Mouse (Mus musculus): ENCODE measurements around the gene Marveld2. TPM values are rescaled to one million over a fixed set of nuclear protein-coding genes. Genes with fewer than 3 reads are reported as not detected.

The Marveld2 gene
- polyA plus RNA-seq, 1 experiment from 2014 or later = 0.14 TPM

DNA sequence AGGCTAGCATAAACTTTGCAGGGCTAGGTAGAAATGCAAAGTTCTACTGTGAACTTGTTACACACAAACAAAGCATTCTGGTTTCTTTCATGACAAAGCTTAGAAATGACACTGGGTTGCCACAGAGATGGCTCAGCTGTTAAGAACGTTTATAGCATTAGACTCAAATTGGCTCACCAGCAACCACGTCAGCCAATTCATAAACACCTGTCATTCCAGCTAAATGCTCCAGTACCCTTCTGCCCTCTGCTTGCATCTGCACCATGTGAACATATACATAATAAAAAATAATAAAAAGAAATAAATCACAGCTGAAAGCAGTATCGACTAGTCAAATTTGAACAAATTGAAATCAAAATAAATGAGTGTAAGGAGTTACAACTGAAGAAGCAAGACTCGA, 5.5 kb upstream of the Marveld2 start:
- DNase-seq (ENCODE audit: low read depth, low spot score) (no peak), ATAC-seq (no peak)
- in situ Hi-C loops (cut with MboI; ENCODE audit: low pct_unique_long_range_greater_than_20kb) = no loop called here
- no peaks in the 10 kb centered on the region for H3K27me3 ChIP-seq
- no peak for TF ChIP-seq CTCF (IDR thresholded peaks at IDR 0.05)
- ChIA-PET POLR2A (no interaction called here), CTCF (no interaction called here)

DNA sequence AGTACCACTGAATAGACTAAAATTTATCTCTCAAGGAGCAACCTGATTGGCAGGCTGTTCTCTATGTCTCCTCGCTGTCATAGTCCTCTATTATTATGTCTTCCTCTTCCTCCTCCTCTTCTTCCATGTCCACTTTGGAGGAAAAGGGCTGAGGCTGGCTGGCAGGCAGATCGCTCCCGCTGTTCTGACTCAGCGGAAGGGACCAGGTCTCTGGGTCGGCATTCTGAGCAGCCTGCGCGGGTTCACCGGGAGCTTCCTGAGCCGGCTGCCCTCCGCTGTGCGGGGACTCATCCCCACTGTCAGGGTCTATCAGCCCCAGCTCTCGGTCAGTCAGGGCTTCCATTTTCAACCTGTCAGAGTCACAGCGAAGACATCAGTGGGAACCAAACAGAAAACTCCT, 812 bp upstream of the Marveld2 start:
- no peaks in the 10 kb centered on the region for H3K27me3 ChIP-seq
- DNase-seq (ENCODE audit: low read depth, low spot score) (no peak), ATAC-seq (no peak)
- TF ChIP-seq CTCF (IDR thresholded peaks at IDR 0.05) = no peak
- in situ Hi-C loops (cut with MboI; ENCODE audit: low pct_unique_long_range_greater_than_20kb) = no loop called here
- ChIA-PET POLR2A (no interaction called here), CTCF (no interaction called here)

GRCm38 (mm10) chr13:100612903-100613302, 3.9 kb downstream of the Marveld2 start:
- CTCF ChIA-PET = no interaction called here
- DNase-seq (ENCODE audit: low read depth, low spot score) = no peak
- ATAC-seq = no peak
- no peaks in the 10 kb centered on the region for H3K27me3 ChIP-seq
- peak; percentile 60 for TF ChIP-seq CTCF (IDR thresholded peaks at IDR 0.05)
- POLR2A ChIA-PET = no interaction called here
- in situ Hi-C loops (cut with MboI; ENCODE audit: low pct_unique_long_range_greater_than_20kb) = loop anchor here (5.0 kb wide), 1 partner anchor 121 kb away; the partner anchor contains the start of gene Gtf2h2

- no peak for TF ChIP-seq CTCF (IDR thresholded peaks at IDR 0.05)
- ChIA-PET POLR2A (no interaction called here), CTCF (no interaction called here)
- in situ Hi-C loops (cut with MboI; ENCODE audit: low pct_unique_long_range_greater_than_20kb) = loop anchor here (5.0 kb wide), 1 partner anchor 120 kb away; the partner anchor contains the start of gene Gtf2h2
- H3K27me3 ChIP-seq = no peaks in the 10 kb centered on the region
- DNase-seq (ENCODE audit: low read depth, low spot score) = no peak
- ATAC-seq = no peak
Measured at GRCm38 (mm10) chr13:100612251-100612650, 4.5 kb downstream of the Marveld2 start.

GRCm38 (mm10) chr13:100611266-100611665, 5.5 kb downstream of the Marveld2 start:
- no peak for TF ChIP-seq CTCF (IDR thresholded peaks at IDR 0.05)
- ChIA-PET CTCF (interaction anchor here (1.2 kb wide), 1 partner anchor 13 kb away, joined by 3 read pairs; no protein-coding TSS in a partner anchor), POLR2A (no interaction called here)

GRCm38 (mm10) chr13:100607756-100608155, 9.0 kb downstream of the Marveld2 start:
- TF ChIP-seq CTCF (IDR thresholded peaks at IDR 0.05) = peak; percentile 57
- no peaks in the 10 kb centered on the region for H3K27me3 ChIP-seq
- ChIA-PET POLR2A (no interaction called here), CTCF (no interaction called here)
- DNase-seq (ENCODE audit: low read depth, low spot score) (no peak), ATAC-seq (no peak)
- in situ Hi-C loops (cut with MboI; ENCODE audit: low pct_unique_long_range_greater_than_20kb) = no loop called here

More at GRCm38 (mm10) chr13:100611266-100611665, 5.5 kb downstream of the Marveld2 start:
- ATAC-seq (no peak), DNase-seq (ENCODE audit: low read depth, low spot score) (no peak)
- H3K27me3 ChIP-seq = no peaks in the 10 kb centered on the region
- in situ Hi-C loops (cut with MboI; ENCODE audit: low pct_unique_long_range_greater_than_20kb) = loop anchor here (5.0 kb wide), 1 partner anchor 119 kb away; the partner anchor contains the start of gene Gtf2h2

DNA sequence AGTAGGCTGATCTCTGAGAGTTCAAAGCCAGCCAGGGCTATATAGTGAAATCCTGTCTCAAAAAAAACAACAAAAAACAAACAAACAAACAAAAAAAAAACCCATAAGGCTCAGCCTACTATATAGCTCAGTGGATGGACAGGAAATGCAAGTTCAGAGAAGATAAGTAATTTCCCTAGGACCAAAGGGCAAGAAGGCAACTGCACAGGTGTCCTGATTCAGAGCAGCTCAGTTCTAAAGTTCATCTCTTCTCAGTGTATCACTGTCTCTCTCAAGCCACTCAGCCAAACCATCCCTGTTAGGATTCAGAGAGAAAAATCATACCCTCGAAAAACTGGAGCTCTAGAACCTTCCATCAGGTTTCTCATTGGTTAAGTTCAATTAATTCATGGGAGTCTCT, 10.9 kb downstream of the Marveld2 start:
- ChIA-PET CTCF (interaction anchor here (0.9 kb wide), 1 partner anchor 113 kb away, joined by 3 read pairs; the partner anchor contains the start of gene Gtf2h2), POLR2A (no interaction called here)
- no peaks in the 10 kb centered on the region for H3K27me3 ChIP-seq
- no peak for TF ChIP-seq CTCF (IDR thresholded peaks at IDR 0.05)
- in situ Hi-C loops (cut with MboI; ENCODE audit: low pct_unique_long_range_greater_than_20kb) = no loop called here
- no peak for ATAC-seq
- no peak for DNase-seq (ENCODE audit: low read depth, low spot score)

GRCm38 (mm10) chr13:100603738-100604095, 13.1 kb downstream of the Marveld2 start:
- no peak for DNase-seq (ENCODE audit: low read depth, low spot score)
- POLR2A ChIA-PET = no interaction called here
- no peak for TF ChIP-seq CTCF (IDR thresholded peaks at IDR 0.05)
- no peak for ATAC-seq
- in situ Hi-C loops (cut with MboI; ENCODE audit: low pct_unique_long_range_greater_than_20kb) = no loop called here
- CTCF ChIA-PET = no interaction called here
- no peaks in the 10 kb centered on the region for H3K27me3 ChIP-seq

- ATAC-seq = no peak
- TF ChIP-seq CTCF (IDR thresholded peaks at IDR 0.05) = no peak
Measured at GRCm38 (mm10) chr13:100603031-100603737, 13.6 kb downstream of the Marveld2 start.

GRCm38 (mm10) chr13:100602239-100602902, 14.4 kb downstream of the Marveld2 start:
- TF ChIP-seq CTCF (IDR thresholded peaks at IDR 0.05) = no peak
- no peaks in the 10 kb centered on the region for H3K27me3 ChIP-seq
- ChIA-PET CTCF (no interaction called here), POLR2A (interaction anchor here (0.5 kb wide), 1 partner anchor 108 kb away, joined by 3 read pairs; no protein-coding TSS in a partner anchor)
- DNase-seq (ENCODE audit: low read depth, low spot score) (no peak), ATAC-seq (no peak)
- in situ Hi-C loops (cut with MboI; ENCODE audit: low pct_unique_long_range_greater_than_20kb) = no loop called here

More at GRCm38 (mm10) chr13:100603031-100603737, 13.6 kb downstream of the Marveld2 start:
- in situ Hi-C loops (cut with MboI; ENCODE audit: low pct_unique_long_range_greater_than_20kb) = no loop called here
- no peak for DNase-seq (ENCODE audit: low read depth, low spot score)
- H3K27me3 ChIP-seq = no peaks in the 10 kb centered on the region
- ChIA-PET POLR2A (interaction anchor here (0.5 kb wide), 1 partner anchor 109 kb away, joined by 3 read pairs; no protein-coding TSS in a partner anchor), CTCF (no interaction called here)

GRCm38 (mm10) chr13:100601034-100601433, 15.7 kb downstream of the Marveld2 start:
- POLR2A ChIA-PET = no interaction called here
- no peak for ATAC-seq
- in situ Hi-C loops (cut with MboI; ENCODE audit: low pct_unique_long_range_greater_than_20kb) = no loop called here
- H3K27me3 ChIP-seq = no peaks in the 10 kb centered on the region
- CTCF ChIA-PET = interaction anchor here (1.8 kb wide), 1 partner anchor 13 kb away, joined by 4 read pairs; no protein-coding TSS in a partner anchor
- TF ChIP-seq CTCF (IDR thresholded peaks at IDR 0.05) = no peak
- DNase-seq (ENCODE audit: low read depth, low spot score) = no peak

Data from Patski (cell line).